Mouse (Mus musculus) layer of hippocampus, adult 9-11 months (tissue): ENCODE data around the gene Taf8.
A peak's percentile ranks its signal among the peaks of the same experiment; 100 is the strongest.
"Not testable (repeated sequence)": the region's sequence is repeated elsewhere in the genome, so short reads cannot be mapped to it uniquely, and the experiment has no call there.

Experiments used
- DNase-seq: peaks from one replicate; pipeline ENCODE4 v3.0.0; 2022

The Taf8 gene

GRCm38 (mm10) chr17:47515180-47515844, 13.2 kb upstream of the Taf8 start:
- no peak for DNase-seq

GRCm38 (mm10) chr17:47512956-47513775, 11.1 kb upstream of the Taf8 start:
- DNase-seq = no peak

GRCm38 (mm10) chr17:47511111-47512020, 9.3 kb upstream of the Taf8 start:
- peak; percentile 97 for DNase-seq

- no peak for DNase-seq
These were observed 7.1 kb upstream of the Taf8 start for GRCm38 (mm10) chr17:47509031-47509705.

GRCm38 (mm10) chr17:47508012-47508608, 6.0 kb upstream of the Taf8 start:
- DNase-seq = peak; percentile 96

- DNase-seq = no peak
These were observed 5.4 kb upstream of the Taf8 start for GRCm38 (mm10) chr17:47507523-47507922.

GRCm38 (mm10) chr17:47506697-47507096, 4.6 kb upstream of the Taf8 start:
- no peak for DNase-seq

GRCm38 (mm10) chr17:47506042-47506441, 4.0 kb upstream of the Taf8 start:
- DNase-seq = no peak

GRCm38 (mm10) chr17:47505566-47505965, 3.5 kb upstream of the Taf8 start:
- DNase-seq = no peak

GRCm38 (mm10) chr17:47504941-47505346, 2.9 kb upstream of the Taf8 start, which contains the start of gene Ccnd3:
Gene Ccnd3 (plus strand): TSS chr17:47505051.
- DNase-seq = peak; percentile 84

GRCm38 (mm10) chr17:47504228-47504627, 2.1 kb upstream of the Taf8 start:
- DNase-seq = no peak

GRCm38 (mm10) chr17:47503689-47504088, 1.6 kb upstream of the Taf8 start:
- no peak for DNase-seq

- DNase-seq = not testable (repeated sequence)
These were observed 584 bp upstream of the Taf8 start for GRCm38 (mm10) chr17:47502707-47503045.

GRCm38 (mm10) chr17:47501531-47501930, 561 bp downstream of the Taf8 start:
- DNase-seq = no peak

- no peak for DNase-seq
These were observed 8.0 kb downstream of the Taf8 start for GRCm38 (mm10) chr17:47494132-47494531.

GRCm38 (mm10) chr17:47493653-47494052, 8.4 kb downstream of the Taf8 start:
- no peak for DNase-seq

- DNase-seq = no peak
These were observed 9.4 kb downstream of the Taf8 start for GRCm38 (mm10) chr17:47492731-47493130.

- DNase-seq = no peak
These were observed 11.3 kb downstream of the Taf8 start for GRCm38 (mm10) chr17:47490791-47491190.

- DNase-seq = no peak
These were observed 16.3 kb downstream of the Taf8 start for GRCm38 (mm10) chr17:47485791-47486190.

GRCm38 (mm10) chr17:47484993-47485392, 17.1 kb downstream of the Taf8 start:
- no peak for DNase-seq

GRCm38 (mm10) chr17:47484241-47484921, 17.7 kb downstream of the Taf8 start:
- no peak for DNase-seq

- DNase-seq = no peak
These were observed 19.7 kb downstream of the Taf8 start for GRCm38 (mm10) chr17:47482401-47482800.
